Mouse (Mus musculus): Measurements from ENCODE around the gene Slc9a9. TPM values are rescaled to one million over a fixed set of nuclear protein-coding genes. Genes with fewer than 3 reads are reported as not detected.
"Not testable (repeated sequence)": the region's sequence is repeated elsewhere in the genome, so short reads cannot be mapped to it uniquely, and the experiment has no call there.

Gene Slc9a9
- total RNA-seq (2015) (19.1 and 21.5 TPM in 2 replicates), total RNA-seq (2017) (20.8 and 21.9 TPM in 2 replicates)

DNA sequence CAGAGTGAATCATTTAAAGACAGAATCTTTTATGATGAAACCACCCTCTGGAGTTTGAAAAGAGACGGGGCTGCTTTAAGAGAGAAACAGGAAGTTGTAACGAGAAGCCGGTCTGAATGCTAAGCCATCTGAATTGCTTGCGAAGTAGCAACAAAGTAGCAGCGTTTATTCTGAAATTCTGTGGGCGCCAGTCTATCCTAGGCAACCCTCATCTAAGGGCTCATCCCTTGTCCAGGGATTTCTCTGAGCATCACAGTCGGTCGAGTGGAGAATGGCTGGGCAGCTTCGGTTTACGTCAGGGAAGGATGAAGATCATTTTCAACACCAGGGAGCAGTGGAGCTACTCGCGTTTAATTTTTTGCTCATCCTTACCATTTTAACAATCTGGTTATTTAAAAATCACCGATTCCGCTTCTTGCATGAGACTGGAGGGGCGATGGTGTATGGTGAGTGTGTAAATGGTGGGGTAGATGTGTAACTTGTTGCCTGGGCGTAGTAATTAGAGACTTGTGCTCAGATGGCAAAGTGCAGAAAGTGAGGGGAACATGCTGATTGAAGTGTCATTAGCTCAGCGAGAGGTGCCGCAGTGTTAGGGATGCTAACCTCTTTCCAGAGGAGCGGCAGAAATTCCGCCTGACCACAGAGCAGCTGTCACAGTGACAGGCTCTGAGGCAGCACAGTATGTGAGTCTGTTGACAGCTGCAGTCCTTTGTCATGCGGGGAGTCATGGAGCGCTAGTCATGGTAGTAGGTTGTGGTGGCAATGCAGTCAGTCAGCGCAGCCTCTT lies at the start of gene Slc9a9:
Gene Slc9a9 (plus strand): TSS at position 119 of the 787 bp plus-strand sequence.
- ATAC-seq (ENCODE audit: poor library complexity, severe bottlenecking) = peak; percentile 55

DNA sequence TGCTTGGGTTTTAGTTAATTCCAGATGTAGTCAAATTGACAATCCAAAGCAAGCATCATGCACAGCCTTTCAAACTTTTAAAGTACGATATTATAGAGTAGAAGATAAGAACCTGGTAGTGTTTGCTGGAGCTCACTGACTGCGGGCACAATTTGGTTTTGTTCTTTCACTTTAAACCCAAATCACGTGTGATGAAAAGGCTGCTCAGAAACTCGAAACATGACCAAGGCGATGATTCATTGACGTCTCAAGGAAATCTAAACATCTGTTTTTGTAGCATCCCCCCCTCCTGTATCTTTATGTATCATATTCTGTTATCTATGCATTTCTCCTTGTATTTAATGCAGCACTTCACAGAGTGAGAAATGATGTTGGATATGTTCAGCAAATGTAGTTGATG lies 49.4 kb upstream of the Slc9a9 start:
- ATAC-seq (ENCODE audit: poor library complexity, severe bottlenecking) = no peak

DNA sequence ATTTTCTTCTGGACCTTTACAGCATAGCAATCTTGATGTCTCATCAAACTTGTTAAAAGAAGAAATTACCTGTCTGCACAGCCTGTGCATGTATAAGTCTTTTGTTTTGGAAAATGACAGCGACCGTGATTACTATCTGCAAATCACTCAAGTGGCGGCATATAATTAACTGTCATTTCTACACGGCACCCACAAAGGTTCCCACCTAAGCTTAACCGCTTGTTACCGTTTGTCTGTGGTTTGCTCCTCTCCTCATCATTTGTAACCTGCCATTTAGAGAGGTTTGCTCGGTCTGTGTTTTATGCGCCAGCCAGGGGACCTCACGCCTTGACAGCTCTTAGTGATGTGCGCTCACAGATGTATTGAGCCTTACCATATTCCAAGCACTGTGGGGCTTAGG lies 48.9 kb upstream of the Slc9a9 start:
- no peak for ATAC-seq (ENCODE audit: poor library complexity, severe bottlenecking)

DNA sequence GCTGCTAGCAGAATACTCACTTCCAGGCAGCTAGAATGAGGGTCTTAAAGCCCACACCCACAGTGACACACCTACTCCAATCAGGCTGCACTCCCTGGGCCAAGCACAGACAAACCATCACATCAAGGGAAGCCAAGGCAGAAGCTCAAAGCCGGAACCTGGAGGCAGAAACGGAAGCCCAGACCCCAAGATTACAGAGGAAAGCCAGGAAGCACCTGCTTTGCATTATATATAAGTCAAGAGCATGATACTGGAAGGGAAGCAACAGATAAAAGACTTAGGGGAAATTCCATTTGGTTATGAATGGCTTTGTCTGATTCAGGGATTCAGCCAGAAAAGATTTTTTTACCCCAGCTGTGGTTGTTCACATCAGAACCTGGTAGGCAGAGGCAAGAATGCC lies 47.8 kb upstream of the Slc9a9 start:
- no peak for ATAC-seq (ENCODE audit: poor library complexity, severe bottlenecking)

DNA sequence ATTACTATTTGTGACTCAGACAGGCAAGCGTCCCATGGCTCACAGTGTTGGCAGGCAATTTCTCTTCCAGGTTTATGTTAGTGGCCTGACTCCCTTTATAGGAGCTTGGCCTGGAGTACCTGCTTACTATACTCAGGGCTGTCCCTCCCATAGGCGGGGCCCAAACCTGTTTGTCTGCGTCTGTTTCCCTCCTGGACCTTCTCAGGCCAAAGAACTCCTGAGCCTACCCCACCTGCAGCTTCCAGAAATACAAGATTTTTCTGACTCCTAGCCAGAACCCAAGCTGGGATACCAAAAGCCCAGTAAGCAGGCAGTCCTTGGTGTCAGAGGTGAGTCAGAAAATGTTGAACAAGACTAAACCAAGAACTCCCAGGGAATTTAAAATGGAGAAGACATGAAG lies 43.0 kb upstream of the Slc9a9 start:
- ATAC-seq (ENCODE audit: poor library complexity, severe bottlenecking) = no peak

DNA sequence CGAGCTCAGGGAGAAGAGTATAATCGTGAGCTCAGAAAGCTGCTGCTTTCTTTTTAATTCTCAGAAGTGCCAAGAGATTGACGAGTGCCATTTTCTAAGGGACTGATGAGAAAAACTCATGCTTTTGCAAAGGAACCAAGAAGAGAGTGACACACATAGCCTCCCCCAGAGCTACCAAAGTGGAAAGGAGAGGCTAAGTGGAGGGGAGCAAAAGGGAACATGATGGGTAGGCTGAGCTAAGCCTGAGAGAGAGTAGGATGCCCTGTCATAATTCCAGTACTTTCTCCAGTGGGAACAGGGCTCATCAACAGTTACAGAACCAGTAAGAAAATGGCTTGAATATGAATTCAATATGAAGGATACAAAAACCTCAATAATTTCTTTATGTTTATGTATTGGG lies 40.8 kb upstream of the Slc9a9 start:
- no peak for ATAC-seq (ENCODE audit: poor library complexity, severe bottlenecking)

DNA sequence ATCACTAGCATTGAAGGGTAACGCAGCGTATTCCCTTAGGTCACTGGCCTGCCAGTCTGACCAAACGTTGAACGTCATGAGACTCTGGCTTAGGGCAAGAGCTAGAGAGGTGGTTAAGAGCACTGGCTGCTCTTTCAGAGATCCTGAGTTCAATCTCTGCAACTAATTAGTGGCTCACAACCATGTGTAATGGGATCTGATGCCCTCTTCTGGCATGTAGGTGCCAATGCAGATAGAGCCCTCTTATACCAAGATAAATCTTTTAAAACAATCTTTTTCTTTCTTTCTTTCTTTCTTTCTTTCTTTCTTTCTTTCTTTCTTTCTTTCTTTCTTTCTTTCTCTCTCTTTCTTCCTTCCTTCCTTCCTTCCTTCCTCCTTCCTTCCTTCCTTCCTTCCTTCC lies 35.4 kb upstream of the Slc9a9 start:
- ATAC-seq (ENCODE audit: poor library complexity, severe bottlenecking) = not testable (repeated sequence)

DNA sequence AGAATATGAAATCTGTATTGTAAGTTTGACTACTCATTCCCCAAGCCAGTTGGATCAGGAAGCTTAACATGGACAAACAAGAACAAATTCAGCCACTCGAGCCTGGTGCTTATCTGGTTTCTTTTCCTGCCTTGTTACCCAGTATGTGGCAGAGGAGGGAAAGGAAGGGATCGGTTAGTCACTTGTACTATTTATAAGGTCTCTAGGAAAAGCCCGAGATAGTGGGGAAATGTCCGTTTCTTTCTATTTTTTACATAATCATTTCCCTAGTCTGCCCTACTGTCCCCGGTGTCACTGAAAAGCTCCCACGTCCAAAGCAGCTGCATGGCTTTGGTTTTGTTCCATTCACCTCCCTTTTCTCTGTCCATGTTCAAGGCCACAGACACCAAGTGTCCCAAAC lies 24.1 kb upstream of the Slc9a9 start:
- no peak for ATAC-seq (ENCODE audit: poor library complexity, severe bottlenecking)

DNA sequence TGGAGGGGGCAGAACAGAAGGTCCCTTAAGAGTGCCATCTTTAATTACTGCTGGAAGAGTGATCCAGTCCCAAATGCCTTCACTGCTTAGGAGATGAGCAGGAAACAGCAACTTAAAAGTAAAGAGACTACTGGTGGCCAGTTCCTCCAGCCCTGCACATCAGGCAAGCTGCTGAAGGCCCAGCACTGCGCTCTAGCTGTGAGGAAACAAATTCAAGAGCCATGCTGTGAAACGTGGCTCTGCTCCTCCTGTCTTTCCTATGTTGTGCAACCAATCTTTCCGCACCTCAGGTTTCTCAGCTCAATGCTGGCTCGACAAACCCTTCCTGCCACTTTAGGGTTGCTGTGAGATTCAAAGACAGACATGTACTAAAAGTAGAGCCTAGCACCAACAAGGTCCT lies 22.3 kb upstream of the Slc9a9 start:
- ATAC-seq (ENCODE audit: poor library complexity, severe bottlenecking) = no peak

DNA sequence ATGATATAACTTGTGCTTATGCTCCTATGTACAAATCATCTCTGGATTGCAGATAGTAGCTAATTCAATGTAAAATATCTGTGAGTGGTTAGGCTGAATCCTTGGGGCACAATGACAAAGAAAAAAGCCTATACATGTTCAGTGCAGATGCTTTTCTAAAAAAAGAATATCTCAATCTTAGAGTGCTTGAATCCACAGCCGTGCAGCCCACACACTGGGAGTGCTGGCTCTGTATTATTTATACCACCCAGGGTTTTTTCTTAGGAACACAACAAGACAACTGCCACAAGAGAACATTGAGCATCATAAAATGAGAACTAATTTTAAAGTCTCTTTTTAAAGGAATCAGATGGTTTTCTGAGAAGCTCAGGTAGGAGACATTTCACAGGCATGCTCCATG lies 19.7 kb upstream of the Slc9a9 start:
- ATAC-seq (ENCODE audit: poor library complexity, severe bottlenecking) = no peak

DNA sequence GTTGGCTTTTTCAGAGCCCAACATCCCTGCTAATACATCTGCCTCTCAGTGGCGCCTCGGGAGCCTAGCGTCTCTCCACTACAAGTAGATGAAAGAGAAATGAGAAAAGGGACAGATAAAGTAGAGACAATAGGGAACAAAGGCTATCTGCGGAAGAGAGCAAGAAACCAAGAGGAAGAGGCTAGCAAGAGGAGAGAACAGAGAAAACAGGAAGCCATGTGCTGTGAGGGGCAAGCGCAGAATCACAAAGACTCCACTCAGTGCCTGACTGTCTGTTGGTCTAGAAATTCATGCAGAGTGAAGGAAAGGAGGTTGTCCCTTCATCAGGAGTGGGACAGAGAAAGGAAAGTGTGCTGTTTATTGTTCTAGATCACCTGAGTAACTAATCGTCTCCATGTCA lies 16.5 kb upstream of the Slc9a9 start:
- ATAC-seq (ENCODE audit: poor library complexity, severe bottlenecking) = peak; percentile 67

DNA sequence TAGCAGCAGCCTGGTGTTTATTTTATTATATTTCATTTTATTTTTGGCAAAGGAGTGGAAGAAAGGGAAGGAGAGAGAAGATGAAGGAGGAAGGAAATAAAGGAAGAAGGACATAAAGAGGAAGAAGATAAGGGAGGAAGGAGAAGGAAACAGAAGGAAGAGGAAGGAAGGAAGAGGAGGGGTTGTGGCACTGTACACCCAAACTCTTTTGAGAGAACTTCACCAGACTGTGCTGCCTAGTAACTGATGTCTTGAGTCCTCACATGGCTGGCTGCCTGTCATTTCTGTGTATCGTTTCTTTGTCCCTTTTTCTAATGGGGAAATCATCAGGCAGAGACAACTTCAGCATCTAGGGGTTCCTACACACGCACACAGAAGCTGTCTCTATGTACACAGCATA lies 15.9 kb upstream of the Slc9a9 start:
- peak; percentile 48; the same call in 1 of the 2 replicates for ATAC-seq (ENCODE audit: poor library complexity, severe bottlenecking)

DNA sequence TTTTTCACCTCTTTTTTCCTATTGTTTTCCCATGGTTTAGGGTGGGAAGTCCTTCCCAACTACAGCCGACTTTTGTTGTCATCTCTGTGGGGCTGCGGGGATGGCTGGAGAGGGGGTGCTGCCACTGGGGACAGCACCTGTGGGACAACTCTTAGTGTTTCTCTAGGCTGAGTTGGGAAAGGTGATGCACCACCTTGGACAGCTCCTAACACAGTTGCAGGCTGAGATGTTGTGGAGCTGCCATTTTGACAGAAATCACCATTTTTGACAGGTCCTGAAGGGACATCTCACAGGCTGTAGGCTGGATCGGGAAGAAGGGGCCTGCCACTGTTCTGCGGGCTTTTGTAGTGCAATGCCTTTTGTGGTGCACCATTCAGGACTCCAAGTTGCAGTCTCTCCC lies 13.4 kb upstream of the Slc9a9 start:
- ATAC-seq (ENCODE audit: poor library complexity, severe bottlenecking) = no peak

DNA sequence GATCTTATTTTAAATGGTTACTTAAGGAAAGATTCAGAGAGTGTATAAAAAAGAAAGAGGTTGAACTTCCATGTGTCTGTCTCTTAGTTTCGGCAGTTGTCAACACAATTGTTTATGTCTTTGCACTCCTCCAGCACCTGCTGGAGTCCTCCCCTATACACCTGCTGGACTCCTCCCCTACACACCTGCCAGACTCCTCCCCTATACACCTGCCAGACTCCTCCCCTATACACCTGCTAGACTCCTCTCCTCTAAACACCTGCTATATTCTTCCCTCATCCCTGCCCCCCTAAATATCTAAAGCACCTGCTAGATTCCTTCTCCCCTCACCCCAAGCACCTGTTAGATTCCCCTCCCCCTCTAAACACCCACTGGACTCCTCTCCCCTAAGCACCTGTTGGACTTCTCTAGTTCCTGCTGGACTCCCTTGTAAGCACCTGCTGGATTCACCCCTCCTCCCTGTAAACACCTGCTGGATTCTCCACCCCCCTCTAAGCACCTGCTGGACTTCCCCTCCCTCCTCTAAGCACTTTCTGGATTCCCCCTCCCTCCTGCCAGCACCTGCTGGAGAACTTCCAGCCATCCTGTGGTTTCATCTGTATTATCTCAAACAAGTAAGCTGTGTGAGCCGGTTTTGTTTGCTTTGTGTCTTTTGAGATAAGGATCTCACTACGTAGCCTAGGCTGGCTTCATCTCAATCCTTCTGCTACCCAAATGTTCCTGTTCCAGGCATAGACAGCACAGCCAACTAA lies 10.1 kb upstream of the Slc9a9 start:
- ATAC-seq (ENCODE audit: poor library complexity, severe bottlenecking) = 0 out of 2 replicates have a peak, but pooled peaks have one; percentile 26

DNA sequence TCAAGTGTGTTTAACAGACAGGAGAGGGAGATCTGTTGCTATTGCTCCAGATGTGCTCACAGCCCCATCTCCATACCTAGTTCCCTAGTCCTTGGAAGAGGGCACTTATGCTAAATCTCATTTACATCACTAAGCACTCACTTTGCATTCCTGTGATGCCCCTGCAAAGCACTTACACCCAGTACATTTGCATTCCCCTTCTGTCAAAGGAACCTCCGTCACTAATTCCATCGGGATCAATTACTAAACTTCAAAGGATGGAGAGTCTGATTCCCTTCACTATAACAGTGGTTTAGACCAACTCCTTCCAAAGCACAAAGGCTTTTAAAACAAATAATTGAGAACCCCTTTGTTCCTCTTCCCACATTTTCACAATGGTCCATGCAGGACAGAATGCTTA lies 7.9 kb upstream of the Slc9a9 start:
- ATAC-seq (ENCODE audit: poor library complexity, severe bottlenecking) = no peak

DNA sequence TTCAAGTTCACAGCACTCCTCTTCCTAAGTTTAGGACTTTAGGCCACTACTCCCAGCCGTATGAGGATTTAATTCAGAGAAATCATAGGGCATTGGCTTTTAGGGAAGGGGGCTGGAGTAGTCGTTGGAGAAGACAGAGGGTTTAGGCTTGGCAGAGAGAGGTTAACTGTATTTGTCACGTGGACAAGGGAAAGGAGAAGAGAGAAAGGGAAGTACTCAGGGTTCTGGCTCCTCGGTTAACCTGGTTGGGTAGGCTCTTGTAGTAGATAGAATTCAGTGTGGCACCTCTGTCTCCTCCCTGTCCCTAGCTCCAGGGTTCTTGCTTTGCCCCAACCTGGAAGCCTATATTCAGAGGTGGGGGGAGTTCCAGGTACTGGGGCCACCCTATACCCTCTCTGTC lies 4.5 kb upstream of the Slc9a9 start:
- peak; percentile 71 for ATAC-seq (ENCODE audit: poor library complexity, severe bottlenecking)

DNA sequence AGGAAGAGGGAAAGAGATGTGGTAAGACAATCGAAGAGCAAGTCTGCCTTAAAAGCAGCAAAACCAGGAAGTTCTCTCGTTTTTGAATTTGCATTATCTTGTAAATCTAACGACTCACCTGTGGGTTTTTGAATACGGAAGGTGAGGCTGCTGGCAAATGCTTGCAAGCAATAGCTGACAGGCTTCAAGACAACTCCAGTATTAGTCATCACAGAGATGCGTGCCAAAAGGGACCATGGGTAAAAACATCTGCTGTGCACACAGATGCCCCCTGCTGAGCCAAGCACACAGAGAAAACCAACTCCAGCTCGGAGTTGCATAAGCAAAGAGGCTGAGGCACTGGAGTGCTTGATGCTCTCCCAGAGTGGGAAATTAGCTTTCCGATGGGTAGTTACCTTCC lies 1.1 kb upstream of the Slc9a9 start:
- peak; percentile 49 for ATAC-seq (ENCODE audit: poor library complexity, severe bottlenecking)

DNA sequence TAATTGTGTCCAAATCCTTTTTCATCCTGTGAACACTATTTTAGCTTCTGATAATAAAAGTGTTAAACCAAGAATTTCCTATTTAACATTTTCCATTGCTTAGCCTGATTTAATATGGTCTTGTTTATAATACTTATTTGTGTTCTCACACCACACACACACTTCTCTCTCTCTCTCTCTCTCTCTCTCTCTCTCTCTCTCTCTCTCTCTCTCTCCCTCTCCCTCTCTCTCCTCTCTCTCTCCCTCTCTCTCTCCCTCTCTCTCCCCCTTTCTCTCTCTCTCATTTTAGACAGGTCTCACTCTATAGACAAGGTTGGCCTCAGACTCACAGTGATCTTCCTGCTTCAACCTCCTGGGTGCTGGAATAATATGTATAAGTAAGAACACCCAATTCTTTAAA lies 995 bp downstream of the Slc9a9 start:
- ATAC-seq (ENCODE audit: poor library complexity, severe bottlenecking) = no peak

DNA sequence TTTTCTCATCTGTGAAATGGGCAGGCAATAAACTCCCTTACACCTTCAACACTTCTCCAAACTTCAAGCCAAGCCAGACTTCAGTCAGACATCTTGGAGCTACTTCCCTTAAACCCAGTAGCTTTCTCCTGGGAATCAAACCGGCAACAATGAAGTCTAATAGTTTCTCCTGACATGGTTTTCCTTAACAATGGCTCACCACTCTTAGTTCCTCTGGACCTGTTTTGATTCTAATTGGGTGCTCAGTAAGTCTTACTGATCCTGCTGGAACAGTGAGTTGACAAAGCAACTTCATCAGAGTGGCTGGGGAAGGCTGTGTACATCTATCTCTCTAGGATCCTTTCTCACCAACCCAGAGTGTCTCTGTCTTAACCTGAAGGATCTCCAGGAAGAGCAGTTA lies 5.0 kb downstream of the Slc9a9 start:
- no peak for ATAC-seq (ENCODE audit: poor library complexity, severe bottlenecking)

DNA sequence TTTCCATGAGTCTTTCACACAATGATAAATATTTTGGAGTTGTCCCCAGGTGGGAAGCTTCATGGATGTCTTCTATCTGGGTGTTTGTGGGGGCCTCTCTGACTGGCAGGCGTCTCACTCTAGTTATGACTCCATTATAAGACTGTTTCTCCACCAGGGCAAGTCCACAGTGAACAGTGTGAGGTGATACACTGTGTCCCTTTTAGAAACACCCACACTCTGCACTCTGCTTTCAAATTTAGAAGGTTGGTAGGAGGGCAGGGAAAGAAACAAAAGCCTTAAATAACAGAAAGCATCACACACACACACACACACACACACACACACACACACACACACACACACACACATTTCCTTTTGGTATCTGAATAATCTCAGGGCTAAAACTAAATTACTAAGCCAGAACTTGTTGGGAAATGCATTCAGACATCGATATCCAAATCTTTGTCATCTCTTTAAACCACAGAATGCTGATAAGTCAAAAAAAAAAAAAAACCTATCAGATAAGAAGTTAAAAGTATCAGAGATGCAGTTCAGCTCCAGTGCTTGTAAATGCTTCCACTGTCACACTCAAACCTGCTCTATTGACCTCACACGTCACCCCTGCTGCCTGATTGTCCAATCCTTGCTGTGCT lies 8.4 kb downstream of the Slc9a9 start:
- ATAC-seq (ENCODE audit: poor library complexity, severe bottlenecking) = peak; percentile 14; the same call in 1 of the 2 replicates

DNA sequence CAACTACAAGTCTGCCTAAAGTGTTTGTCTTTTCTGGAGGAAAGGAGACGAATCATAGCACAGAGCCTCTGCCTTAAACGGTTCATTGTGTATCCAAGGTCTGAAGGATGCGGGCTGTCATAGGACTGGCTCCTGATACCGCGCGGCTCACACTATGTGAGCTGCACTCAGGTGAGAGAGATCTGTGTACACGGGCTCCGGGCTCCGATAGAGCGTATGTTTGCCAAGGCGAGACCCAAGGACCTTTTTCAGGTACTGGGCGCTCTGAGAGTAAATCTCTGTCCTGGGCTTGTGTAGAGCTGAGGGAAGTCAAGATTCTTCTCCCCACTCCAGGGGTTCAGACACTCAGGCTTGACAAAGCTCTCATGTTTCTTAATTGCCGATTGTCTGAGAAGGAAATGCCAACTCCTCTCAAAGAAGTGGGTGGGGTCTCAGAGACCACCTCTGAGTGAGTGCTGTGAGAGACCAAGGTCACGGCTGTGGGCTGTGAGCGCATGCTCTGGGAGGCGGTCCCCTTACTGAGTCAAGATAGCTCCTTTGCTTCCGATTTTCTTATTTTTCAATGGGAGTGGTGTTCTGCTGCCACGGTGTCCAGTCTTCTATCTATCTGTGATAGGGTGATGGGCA lies 10.9 kb downstream of the Slc9a9 start:
- ATAC-seq (ENCODE audit: poor library complexity, severe bottlenecking) = no peak

Measured in megakaryocyte, adult 5-6 weeks (primary cell).